Mouse (Mus musculus) kidney, postnatal 0 days (tissue): ENCODE data around the gene Atad2b. TPM values are rescaled to one million over a fixed set of nuclear protein-coding genes. Genes with fewer than 3 reads are reported as not detected.
"Not testable (repeated sequence)": the region's sequence is repeated elsewhere in the genome, so short reads cannot be mapped to it uniquely, and the experiment has no call there.

Experiments
- ATAC-seq: fragments of 200-750 bp; cut with Nextera tagmentation; replicated peaks from 2 replicates; pipeline ENCODE4 v1.8.0; 2017; ENCODE audit warnings: low read depth, moderate number of reproducible peaks, moderate TSS enrichment, moderate library complexity; ENCODE audit not compliant: low FRiP score
- DNase-seq: peaks from one replicate; pipeline ENCODE4 v3.0.0-alpha.2; 2016; ENCODE audit warnings: low spot score
- H3K27ac ChIP-seq: fragments of 300-500 bp; sonication (generic); 2 replicates; pipeline ENCODE4 v1.5.1; 2014; ENCODE audit warnings: mild to moderate bottlenecking
- H3K27me3 ChIP-seq: fragments of 300-500 bp; sonication (generic); 2 replicates; pipeline ENCODE4 v1.6.1; 2014; ENCODE audit warnings: low read length, mixed read lengths; ENCODE audit not compliant: insufficient read depth
- H3K36me3 ChIP-seq: fragments of 300-500 bp; sonication (generic); 2 replicates; pipeline ENCODE4 v1.6.1; 2014; ENCODE audit warnings: low read length, mixed read lengths; ENCODE audit not compliant: insufficient read depth
- H3K4me1 ChIP-seq: fragments of 300-500 bp; sonication (generic); replicated peaks from 2 replicates; pipeline ENCODE4 v1.6.1; 2014; ENCODE audit warnings: antibody characterized with exemption, low read length, mixed read lengths; ENCODE audit not compliant: insufficient read depth
- H3K4me2 ChIP-seq: fragments of 300-500 bp; sonication (generic); 2 replicates; pipeline ENCODE4 v1.6.1; 2014; ENCODE audit warnings: mild to moderate bottlenecking, low read length, moderate library complexity, mixed read lengths
- H3K4me3 ChIP-seq: fragments of 300-500 bp; sonication (generic); replicated peaks from 2 replicates; pipeline ENCODE4 v1.5.1; 2014; ENCODE audit warnings: low read depth, low read length
- H3K9ac ChIP-seq: fragments of 300-500 bp; sonication (generic); 2 replicates; pipeline ENCODE4 v1.6.1; 2014; ENCODE audit warnings: low read depth, low read length
- H3K9me3 ChIP-seq: fragments of 300-500 bp; sonication (generic); replicated peaks from 2 replicates; pipeline ENCODE4 v1.6.1; 2016; ENCODE audit warnings: low read length, inconsistent platforms, mixed read lengths
- CTCF ChIP-seq: IDR thresholded peaks from 2 replicates; pipeline ENCODE4 v1.5.1; 2016; ENCODE audit warnings: antibody characterized with exemption, low read depth, mild to moderate bottlenecking, moderate library complexity
- WGBS: fragments of 180-500 bp; shearing (Covaris S2); extraction: QIAGEN DNeasy Blood & Tissue Kit; methylation state at CpG from one replicate; pipeline ENCODE4 v1.1.7; 2014; 5-methylcytosine and 5-hydroxymethylcytosine counted together
- polyA plus RNA-seq: library from polyadenylated mRNA; unstranded; fragments of >200 nt; fragmentation: Nextera tagmentation; extraction: Ambion mirVana; gene quantifications from 2 replicates; pipeline ENCODE4 v1.2.1, GENCODE M21; 2015

Atad2b gene
- polyA plus RNA-seq, 1 experiment from 2014 or later = 8.6 TPM

- Histone ChIP-seq H3K27me3 (no peaks in the 10 kb centered on the region), H3K4me3 (no peak overlapping the region), H3K4me2 (no peak overlapping the region), H3K27ac (no peak overlapping the region), H3K4me1 (no peaks in the 10 kb centered on the region), H3K36me3 (peaks cover 14% of the 10 kb centered on the region; the same call in 1 of the 2 replicates), H3K9me3 (no peaks in the 10 kb centered on the region), H3K9ac (no peak overlapping the region)
- DNase-seq (no peak), ATAC-seq (no peak)
- TF ChIP-seq CTCF = no peak
- 92% methylated on average over 6 of the region's 6 CpGs for WGBS
Measured at GRCm38 (mm10) chr12:4978324-4978723, 61.2 kb downstream of the Atad2b start.

- DNase-seq (no peak), ATAC-seq (no peak)
- H3K27ac ChIP-seq = no peak overlapping the region
- H3K27me3 ChIP-seq = no peaks in the 10 kb centered on the region
- no peaks in the 10 kb centered on the region for H3K9me3 ChIP-seq
- no peak overlapping the region for H3K4me3 ChIP-seq
- no peaks in the 10 kb centered on the region for H3K36me3 ChIP-seq
- no peak overlapping the region for H3K4me2 ChIP-seq
- no peaks in the 10 kb centered on the region for H3K4me1 ChIP-seq
- TF ChIP-seq CTCF = no peak
- no peak overlapping the region for H3K9ac ChIP-seq
Measured at GRCm38 (mm10) chr12:4996981-4997380, 79.8 kb downstream of the Atad2b start.

GRCm38 (mm10) chr12:5005338-5005737 lies 88.2 kb downstream of the Atad2b start:
- H3K4me1 ChIP-seq = no peaks in the 10 kb centered on the region
- H3K27ac ChIP-seq = no peak overlapping the region
- H3K4me2 ChIP-seq = no peak overlapping the region
- TF ChIP-seq CTCF = no peak
- H3K4me3 ChIP-seq = no peak overlapping the region
- no peaks in the 10 kb centered on the region for H3K9me3 ChIP-seq
- no peak overlapping the region for H3K9ac ChIP-seq
- H3K27me3 ChIP-seq = no peaks in the 10 kb centered on the region
- no peak for ATAC-seq
- H3K36me3 ChIP-seq = peaks cover 9% of the 10 kb centered on the region; the same call in 1 of the 2 replicates
- 94% methylated on average over 3 of the region's 3 CpGs for WGBS
- DNase-seq = no peak

GRCm38 (mm10) chr12:5005776-5006175 lies 88.6 kb downstream of the Atad2b start:
- H3K27me3 ChIP-seq, H3K9me3 ChIP-seq, H3K4me2 ChIP-seq, H3K36me3 ChIP-seq, H3K9ac ChIP-seq, DNase-seq, H3K4me1 ChIP-seq, H3K4me3 ChIP-seq, ATAC-seq, H3K27ac ChIP-seq: not testable (repeated sequence)
- WGBS = 87% methylated on average over 3 of the region's 3 CpGs

- H3K27ac ChIP-seq, DNase-seq, H3K9ac ChIP-seq, ATAC-seq, H3K4me1 ChIP-seq, H3K4me2 ChIP-seq, H3K4me3 ChIP-seq, H3K9me3 ChIP-seq, H3K27me3 ChIP-seq: not testable (repeated sequence)
- H3K36me3 ChIP-seq = peaks cover 13% of the 10 kb centered on the region; the same call in 1 of the 2 replicates
- WGBS = 89% methylated on average over 2 of the region's 2 CpGs
Measured at GRCm38 (mm10) chr12:5008638-5009037, 91.5 kb downstream of the Atad2b start.

- Histone ChIP-seq H3K36me3 (peaks cover 13% of the 10 kb centered on the region; the same call in 1 of the 2 replicates), H3K4me3 (no peak overlapping the region), H3K4me1 (no peaks in the 10 kb centered on the region), H3K9ac (no peak overlapping the region), H3K4me2 (no peak overlapping the region), H3K27ac (no peak overlapping the region), H3K27me3 (no peaks in the 10 kb centered on the region), H3K9me3 (no peaks in the 10 kb centered on the region)
- ATAC-seq = no peak
- no peak for TF ChIP-seq CTCF
- WGBS = 93% methylated on average over 10 of the region's 10 CpGs
- DNase-seq = no peak
Measured at GRCm38 (mm10) chr12:5025226-5025861, 108.2 kb downstream of the Atad2b start.

GRCm38 (mm10) chr12:5029035-5029434 lies 111.9 kb downstream of the Atad2b start:
- Histone ChIP-seq H3K36me3 (peaks cover 18% of the 10 kb centered on the region), H3K27me3 (no peaks in the 10 kb centered on the region), H3K9ac (no peak overlapping the region), H3K9me3 (no peaks in the 10 kb centered on the region), H3K27ac (no peak overlapping the region), H3K4me3 (no peak overlapping the region), H3K4me1 (no peaks in the 10 kb centered on the region), H3K4me2 (no peak overlapping the region)
- peak; percentile 63 for TF ChIP-seq CTCF
- peak; percentile 53 for DNase-seq
- 78% methylated on average over 5 of the region's 5 CpGs for WGBS
- no peak for ATAC-seq
